Mouse (Mus musculus) cerebellum, adult 11-12 months (tissue): ENCODE data around the gene Rhoc.
"Not testable (repeated sequence)": the region's sequence is repeated elsewhere in the genome, so short reads cannot be mapped to it uniquely, and the experiment has no call there.

Experiments
- DNase-seq: peaks from one replicate; pipeline ENCODE4 v3.0.0; 2022

Gene Rhoc

DNA sequence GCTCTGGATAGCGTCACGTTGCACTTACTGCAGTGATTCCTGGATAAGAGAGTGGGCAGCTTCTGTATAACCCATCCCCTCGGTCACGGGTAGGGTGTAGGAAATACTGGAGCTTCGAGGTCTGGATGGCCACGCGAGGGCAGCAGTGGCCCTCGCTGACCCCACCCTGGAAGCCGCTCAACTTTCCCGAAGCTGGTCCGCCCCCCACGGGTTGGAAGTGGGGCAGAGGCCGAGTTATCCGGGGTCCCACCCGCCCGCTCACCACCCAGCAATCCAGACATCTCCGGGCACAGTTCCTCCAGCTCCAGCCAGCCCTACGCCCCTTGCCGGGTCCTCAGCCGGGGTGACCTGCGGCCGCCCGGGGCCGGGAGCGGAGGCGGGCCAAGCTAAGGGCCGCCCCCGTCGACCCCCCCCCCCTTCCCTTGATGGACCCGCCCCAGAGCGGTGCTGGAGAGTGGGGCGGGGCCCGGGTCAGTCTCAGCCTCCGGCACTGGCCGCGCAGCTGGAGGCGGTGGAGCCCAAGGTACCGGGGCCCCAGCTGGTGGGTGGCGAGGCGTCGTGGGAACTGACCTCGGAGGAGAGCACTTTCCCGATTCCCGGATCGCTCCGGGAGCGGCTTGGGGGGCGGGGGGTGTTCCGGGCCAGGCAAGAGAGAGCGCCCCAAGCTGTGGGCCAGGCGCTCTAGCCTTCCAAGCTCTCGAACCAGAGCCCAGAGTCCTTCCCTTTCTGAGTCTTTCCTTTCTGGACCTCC, 561 bp downstream of the Rhoc start:
- peak; percentile 27 for DNase-seq

DNA sequence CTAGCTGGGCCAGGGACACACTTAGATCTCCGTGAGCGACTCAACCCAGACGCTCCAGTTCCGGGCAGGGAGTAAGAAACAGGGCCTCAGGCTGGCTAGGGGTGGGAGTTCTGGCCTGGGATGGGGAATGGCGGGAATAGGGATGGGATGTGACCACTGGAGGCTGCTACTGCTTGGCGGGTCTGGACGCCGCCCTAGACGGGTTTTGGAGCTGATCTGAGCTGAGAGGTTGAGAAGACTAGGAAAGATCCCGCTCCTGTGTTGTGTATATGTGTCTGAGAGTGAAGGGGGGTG, 1.1 kb downstream of the Rhoc start:
- no peak for DNase-seq

DNA sequence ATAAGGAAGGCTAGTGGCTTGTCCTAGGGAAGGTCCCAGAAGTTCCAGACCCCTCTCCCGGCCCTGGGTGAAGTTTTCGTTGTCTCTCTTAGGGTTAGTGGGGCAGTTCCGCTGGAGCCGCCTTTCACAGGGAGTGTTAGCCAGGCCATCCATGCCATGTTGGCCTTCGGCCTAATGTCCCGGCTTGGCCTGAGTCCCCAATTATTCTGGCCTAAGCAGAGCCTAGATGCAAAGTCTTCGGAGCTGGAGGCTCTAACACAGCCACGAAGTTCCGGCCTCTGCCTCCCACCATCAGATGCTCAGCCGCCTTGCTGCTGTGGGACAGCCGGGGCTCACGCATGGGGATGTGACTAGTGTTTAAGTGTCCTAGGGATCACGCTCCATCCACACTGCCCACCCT, 1.6 kb downstream of the Rhoc start:
- no peak for DNase-seq

DNA sequence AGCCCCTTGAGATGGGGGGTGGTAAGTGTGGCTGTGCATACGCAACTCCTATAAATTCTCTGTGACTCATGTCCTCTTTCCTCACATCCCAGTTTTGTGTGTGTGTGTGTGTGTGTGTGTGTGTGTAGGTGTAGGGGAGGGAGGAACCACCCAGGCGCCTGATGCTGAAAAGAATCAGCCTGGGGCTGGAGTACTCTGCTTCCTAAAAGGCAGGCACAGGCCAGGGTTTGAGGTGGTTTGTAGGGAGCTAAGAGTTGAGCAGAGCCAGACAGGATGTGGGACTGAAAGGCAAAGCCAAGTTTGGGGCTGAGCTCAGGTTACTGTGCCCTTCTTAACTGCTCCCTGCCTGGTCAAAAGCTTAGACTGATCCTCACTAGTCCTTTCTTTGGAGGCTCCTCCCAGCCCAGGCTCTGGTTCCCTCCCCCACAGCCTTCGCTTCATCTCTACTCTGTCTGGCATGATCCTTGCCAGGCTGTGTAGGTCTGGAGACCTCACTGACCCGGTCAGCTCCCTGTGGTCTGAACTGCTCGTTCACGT, 2.3 kb downstream of the Rhoc start:
- no peak for DNase-seq

DNA sequence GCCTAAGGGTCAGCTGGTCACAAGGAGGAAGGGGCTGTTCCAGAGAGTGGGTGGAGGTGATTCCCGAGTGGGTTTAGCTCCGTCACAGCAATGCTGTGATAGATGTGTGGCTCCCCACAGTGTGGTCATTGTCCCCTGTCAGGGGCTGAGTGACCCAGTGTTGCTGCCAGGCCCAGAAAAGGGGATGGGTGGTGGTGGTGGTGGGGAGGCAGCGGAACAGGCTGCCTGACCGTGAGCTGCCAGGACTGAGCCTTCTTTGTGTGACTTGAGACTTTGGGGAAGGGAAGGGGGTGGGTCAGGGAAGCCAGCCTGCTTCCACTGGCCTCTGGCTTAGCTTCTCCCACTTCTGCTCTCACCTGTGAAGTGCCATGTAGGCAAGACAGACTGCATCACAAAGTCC, 2.8 kb downstream of the Rhoc start:
- DNase-seq, result no peak

DNA sequence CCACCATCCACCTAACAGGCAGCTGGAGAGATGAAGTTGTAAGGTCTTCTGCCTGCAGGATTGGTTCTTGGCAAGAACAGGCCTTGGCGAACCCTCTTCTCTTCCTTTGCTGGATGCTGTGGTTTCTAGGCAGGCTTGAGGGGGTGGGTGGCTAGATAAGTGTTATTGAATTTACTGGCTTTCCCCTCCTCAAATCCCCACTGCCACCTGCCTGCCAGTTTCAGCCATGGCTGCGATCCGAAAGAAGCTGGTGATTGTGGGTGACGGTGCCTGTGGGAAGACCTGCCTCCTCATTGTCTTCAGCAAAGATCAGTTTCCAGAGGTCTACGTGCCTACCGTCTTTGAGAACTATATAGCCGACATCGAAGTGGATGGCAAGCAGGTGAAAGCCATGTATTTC, 3.5 kb downstream of the Rhoc start:
- no peak for DNase-seq

DNA sequence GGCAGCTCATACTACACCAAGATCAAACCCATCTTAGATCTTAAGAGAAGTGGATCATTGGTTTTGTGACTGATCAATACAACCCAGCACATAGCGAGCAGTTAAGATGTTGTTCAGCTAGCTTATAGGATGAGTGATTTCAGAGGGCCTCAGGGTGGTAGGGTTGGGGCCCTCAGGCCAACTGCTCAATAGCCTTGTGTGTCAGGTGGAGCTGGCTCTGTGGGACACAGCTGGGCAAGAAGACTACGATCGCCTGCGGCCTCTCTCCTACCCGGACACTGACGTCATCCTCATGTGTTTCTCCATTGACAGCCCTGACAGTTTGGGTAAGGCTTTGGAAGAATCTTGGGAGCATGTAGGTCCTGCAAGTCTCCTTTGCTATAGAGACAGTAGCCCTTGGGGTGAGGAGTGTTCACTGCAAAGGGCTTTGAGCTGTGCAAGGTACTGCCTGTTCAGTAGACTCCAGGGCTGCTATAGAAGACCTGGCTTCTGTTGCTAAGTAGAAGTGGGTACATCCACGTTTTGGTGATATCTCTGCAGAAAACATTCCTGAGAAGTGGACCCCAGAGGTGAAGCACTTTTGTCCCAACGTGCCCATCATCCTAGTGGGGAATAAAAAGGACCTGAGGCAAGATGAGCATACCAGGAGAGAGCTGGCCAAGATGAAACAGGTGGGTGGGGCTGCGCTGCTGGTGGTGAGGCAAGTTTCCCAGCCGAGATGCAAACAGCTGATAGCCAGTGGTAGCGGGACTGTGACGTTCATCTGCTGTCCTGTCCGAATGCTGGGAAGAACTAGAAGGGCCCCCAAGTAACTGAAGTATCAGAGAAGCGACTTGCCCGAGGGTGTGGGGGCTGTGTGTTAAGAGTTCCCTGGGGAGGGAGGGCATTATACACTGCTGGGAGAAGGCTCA, 4.4 kb downstream of the Rhoc start:
- DNase-seq, result no peak

DNA sequence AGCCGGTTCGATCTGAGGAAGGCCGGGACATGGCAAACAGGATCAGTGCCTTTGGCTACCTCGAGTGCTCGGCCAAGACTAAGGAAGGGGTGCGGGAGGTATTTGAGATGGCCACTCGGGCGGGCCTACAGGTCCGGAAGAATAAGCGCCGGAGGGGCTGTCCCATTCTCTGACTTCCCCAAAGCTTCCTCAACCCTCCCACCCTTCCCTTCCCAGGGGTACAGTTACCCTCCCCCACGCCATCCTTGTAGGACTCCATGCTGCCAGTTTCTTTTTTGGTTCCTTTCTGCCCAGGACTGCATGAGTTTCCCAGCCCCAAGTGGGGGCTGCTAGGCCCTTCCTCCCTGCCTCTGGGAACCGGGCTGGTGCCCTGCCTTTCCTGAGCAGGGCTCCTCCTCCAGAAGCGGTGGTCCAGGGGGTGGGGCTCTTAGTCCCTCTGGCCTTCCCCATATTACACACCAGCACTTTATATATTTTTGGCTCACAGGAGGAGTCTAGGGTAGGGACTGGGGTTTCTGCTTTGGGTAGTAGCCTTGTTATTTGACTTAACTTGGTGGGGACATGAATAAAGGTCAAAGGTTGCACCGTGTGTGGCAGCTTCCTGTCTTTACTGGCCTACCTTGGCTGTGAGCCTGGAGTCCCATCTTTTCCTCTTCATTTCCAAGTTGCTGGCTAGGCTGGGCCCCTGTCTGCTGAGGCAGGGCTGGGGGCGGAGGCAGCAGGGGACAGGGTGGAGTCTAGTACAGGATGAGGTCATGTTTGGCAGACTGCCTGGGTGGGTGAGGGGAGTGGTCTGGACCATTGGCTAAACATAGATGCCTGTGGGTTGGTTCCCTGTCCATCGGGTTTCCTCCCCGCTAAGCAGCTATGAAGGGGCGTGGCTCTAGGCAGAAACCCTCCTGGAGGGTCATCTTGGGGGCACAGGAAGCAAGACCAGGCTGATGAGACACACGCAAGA, 6.0 kb downstream of the Rhoc start:
- no peak for DNase-seq

DNA sequence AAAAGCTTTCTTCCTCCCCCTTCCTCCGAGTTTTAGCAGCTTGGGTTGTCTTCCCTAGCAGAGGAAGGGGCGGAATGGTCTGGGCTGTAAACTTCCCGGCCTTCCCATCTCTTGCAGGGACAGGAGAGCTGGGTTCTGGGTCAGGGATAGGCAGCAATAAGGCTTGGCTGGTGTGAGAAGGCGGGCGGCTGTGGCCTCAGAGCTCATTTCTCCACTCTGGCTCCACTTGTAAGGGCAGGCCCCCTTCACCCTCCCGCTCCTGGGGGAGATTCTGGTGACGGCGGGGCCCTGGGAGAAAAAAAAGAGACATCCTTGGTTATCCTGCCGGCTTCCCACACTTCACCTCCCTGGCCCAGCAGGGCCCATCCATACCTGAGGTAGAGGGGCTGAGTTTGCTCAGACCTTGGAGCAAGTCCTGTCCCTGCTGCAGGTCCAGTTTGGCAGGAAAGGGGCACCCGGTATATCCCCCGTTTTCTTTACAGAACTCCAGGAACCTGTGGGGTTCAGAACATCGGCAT, 6.8 kb downstream of the Rhoc start:
- no peak for DNase-seq

DNA sequence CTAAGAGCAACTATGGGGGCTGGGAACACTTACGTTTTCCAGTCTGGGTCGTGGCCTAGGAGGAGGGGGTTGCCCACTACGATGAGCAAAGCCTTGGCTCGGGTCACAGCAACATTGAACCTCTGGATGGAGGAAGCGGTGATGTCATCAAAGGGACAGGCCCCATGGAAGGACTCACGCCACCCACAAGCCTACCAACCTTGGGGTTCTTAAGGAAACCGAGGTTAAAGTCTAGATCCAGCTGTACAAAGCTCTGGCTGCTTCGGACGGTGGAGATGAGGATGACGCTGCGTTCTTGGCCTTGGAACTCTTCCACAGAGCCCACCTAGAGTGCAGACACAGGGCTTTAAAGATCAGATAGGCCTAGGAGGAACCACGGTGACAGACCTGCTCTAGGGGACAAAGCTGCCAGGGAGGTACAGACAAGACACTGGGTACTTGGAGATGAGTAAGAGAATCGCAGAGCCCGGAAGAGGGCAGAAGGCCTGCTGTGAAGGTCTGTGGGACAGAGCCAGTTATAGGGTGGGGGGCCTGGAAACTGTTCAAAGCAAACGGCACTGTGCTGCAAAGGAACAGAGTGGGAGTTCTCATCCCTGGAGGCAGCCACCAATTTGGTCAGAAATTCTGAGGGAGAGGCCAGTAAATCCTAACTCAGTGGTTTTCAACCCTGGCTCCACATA, 7.6 kb downstream of the Rhoc start:
- DNase-seq, result no peak

DNA sequence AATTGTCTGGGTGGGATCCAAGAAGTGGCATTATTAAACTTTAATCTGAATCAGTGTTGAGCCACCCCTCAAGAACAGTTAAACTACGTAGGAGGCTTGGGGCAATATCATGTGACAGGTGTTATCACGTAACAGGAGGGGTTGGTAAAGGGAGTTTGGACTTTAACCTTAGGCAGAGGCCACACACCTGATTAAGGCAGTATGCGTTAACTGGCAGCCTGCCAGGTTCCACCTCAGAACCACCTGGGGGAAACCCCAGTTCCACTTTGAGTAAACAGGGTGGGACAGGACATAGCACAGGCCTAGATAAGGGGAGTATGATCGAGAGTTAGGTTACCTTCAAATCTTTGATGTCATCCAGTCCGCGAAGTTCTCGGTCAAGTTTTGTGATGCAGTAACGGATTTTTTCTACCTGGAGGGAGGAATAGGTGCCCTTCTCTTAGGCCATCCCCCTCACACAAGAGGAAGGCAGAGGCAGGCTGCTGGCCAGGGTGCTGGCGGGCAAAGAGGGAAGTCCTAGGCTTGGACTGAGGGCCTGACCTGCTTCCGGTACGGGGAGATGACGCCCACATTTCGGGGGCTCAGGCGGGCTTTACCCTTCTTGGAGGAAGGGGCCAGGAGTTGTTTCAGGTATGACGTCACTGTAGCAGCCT, 8.4 kb downstream of the Rhoc start:
- DNase-seq, result no peak

DNA sequence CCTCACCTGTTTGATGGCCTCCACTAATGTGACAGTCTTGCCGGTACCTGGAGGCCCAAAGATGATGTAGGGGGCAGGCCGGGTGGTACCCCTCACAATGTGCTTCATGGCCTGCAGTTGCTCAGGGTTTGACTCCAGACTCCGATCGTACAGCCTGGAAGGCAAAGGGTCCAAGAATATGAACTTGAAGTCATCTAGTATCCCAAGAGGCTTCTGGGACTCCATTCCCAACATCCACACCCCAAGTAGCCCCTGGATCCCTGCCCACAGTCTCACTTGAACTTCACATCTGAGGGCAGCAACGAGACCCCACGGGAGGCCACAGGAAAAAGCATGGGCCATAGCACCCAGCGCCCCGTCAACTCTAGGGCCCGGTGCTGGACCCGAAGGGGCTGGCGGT, 12.5 kb downstream of the Rhoc start:
- DNase-seq, result no peak

DNA sequence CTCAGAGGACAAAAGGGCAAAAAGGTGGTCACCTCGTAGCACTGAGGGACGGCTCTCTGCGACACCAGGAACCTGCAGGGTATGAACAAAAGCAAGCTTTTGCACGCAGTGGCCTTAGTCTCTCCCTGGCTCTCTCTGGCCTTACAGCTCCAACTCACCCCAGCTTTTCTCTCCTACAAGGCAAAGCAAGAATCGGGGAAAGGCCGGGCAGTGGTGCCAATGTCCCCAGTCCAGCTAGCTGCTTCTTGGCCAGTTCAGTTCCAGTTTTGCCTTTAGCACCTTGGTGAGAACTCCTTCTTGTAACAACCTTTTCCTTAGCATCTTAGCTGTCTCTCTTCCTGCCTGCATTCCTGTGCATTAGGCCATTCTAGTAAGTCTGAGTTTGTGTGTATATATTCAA, 13.3 kb downstream of the Rhoc start:
- DNase-seq, result no peak

DNA sequence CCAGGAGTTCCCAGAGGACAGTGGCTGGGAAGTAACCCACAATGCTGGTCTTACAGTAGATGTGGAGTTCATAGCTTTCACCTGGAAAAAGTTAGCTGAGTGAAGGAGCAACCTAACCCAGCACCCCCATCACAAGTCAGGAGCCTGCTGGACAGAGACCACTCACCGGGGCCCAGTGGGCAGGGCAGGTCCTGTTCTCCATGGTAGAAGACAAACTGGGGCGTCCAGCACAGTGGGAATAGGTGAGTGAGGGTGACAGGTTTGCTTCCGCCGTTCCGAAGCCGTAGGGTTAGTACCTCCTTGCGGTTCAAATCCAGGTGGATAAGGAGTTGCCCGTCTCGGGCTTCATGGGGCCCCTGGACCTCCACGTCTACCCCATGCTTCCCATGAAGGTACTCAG, 16.1 kb downstream of the Rhoc start:
- DNase-seq, result no peak

DNA sequence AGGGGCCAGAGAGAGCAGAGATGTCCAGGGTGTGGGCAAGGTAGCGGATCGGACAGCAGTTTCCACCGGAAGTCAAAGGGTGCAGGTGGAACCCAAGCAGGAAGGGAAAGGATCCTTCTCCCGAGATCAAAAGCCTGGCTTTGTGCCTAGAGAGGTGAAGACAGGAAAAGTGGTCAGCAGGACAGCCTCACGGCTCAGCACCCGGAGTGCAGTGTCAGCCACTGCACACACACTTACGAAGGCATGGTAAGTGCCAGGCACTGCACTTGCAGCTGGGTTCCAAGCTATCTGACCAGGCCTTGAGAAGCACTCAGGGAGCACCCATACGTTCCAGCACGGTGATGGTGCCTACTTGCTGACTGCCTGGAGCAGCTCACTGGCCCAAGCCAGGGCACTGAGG, 17.4 kb downstream of the Rhoc start:
- DNase-seq, result no peak

DNA sequence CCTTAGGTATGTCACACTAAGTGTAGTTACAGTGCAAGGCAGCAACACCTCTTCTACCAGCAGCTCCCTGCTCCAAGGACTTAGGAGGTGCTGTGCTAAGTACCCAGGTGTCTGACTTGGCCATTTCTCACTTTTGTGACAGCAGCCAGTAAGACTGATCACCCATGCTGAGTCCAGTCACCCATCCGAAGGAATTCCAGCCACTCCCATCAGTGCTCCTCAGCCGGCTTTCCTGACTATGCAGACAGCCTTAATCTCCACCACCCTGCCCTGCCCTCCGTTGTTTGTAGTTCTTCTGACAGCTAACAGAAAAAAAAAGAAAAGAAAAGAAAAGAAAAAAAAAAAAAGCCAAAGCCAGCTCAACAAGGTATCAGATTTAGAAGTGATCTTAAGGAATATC, 23.6 kb downstream of the Rhoc start:
- no peak for DNase-seq

DNA sequence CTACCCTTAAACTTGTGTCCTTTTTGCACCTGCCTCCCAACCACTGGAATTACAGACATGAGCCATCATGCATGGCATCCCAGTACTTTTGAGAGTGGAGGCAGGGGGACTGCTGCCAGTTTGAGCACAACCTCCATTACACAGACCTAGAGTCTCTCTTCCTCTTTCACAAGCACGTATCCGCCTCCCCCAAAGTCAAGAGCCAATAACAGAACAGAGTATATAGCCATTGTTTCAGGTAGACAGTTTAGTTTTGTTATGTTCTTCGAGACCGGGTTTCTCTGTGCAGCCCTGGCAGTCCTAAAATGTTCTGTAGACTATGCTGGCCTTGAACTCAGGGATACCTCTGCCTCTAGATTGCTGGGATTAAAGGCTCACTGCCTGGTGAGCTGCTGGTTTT, 24.1 kb downstream of the Rhoc start:
- DNase-seq, result no peak

DNA sequence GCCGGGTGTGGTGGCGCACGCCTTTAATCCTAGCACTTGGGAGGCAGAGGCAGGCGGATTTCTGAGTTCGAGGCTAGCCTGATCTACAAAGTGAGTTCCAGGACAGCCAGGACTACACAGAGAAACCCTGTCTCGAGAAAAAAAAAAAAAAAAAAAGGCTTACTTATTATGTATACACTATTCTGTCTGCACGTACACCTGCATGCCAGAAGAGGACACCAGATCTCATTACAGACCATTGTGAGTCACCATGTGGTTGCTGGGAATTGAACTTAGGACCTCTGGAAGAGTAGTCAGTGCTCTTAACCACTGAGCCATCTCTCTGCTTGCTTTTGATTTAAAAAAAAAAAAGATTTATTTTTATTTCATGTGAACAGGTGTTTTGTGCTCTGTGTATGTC, 25.1 kb downstream of the Rhoc start:
- not testable (repeated sequence) for DNase-seq

DNA sequence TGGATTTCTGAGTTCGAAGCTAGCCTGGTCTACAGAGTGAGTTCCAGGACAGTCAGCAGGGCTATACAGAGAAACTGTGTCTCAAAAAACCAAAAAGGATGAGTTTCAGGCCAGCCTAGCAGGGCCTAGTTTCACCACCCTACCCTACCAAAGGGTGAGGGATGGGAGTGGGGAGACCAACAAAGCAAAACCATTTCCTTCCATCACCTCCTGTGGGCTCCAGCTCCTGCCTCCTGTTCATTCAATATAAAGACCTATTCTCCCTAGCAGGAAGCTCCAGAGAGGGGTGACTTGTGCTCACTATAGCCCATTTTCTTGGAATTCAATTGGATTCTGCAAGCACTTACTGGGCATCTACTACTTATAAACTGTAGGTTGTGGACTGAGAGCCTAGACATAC, 26.6 kb downstream of the Rhoc start:
- DNase-seq, result no peak

DNA sequence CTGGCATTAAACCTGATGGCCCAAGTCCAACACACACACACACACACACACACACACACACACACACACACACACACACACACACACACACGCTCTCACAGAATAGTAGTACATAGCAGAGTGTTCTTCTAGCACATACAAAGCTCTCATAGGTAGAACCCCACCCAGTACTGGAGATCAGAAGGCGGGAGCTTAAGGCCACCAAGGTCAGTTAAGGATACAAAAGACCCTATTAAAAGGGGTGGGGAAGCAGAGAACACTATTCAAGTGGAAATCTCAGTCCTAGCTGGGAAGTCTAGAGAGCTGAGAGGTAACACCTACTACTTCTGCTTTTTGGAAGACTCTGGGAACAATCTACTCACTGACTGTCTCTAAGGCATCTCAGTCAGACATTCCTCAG, 27.2 kb downstream of the Rhoc start:
- no peak for DNase-seq

DNA sequence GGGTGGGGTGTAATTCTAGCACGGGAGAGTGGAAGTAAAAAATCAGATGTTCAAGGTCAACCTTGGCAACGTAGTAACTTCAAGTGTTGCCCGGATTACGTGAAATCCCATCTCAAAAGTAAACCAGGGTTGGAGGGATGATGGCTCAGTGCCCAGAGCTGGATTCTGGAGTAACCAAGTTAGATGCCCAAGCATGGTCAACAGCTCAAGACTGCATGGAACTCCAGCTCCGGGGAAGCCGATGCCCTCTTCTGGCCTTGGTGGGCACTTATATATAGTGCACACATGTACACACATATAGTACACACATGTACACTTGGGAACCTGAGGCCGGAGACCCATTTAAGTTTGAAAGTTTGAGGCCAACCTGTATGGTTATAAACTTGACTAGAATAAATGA, 28.0 kb downstream of the Rhoc start:
- DNase-seq, result no peak

DNA sequence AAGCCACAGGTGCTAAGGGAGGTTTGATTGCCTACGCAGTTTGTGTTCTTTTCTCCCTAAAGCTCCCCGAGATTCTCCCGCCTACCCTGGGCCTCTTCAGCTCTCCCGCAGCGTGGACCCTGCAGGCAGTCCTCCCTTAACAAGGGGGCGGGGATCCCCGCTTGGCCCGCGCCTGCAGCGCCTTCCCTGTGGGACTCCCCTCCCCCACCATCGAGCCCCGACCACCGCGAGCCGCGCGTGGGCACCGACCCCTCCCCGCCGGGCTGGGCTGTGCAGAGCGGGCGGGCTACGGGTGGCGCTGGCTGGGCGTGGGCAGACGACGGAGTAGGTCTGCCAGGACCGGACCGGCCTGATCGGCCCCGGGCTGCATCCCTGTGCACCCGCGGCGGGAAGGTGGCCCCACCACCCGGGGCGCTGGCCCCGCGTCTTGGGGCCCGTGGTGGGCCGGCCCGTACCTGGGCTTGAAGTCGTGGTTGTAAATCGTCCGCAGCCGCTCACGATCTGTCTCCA, 29.4 kb downstream of the Rhoc start:
- DNase-seq, result peak; percentile 12
